Mouse (Mus musculus): ENCODE data around the gene Adssl1.

Gene Adssl1

GRCm38 (mm10) chr12:112677943-112678554 lies 58.2 kb downstream of the Adssl1 start:
- DNase-seq (ENCODE audit: low read depth) = no peak

- no peak for DNase-seq (ENCODE audit: low read depth)
Observed at GRCm38 (mm10) chr12:112678555-112679026, 58.7 kb downstream of the Adssl1 start, which contains the start of gene Zbtb42. Zbtb42 (plus strand) TSS chr12:112678828.

GRCm38 (mm10) chr12:112679027-112679996 lies 59.5 kb downstream of the Adssl1 start:
- DNase-seq (ENCODE audit: low read depth) = no peak

- no peak for DNase-seq (ENCODE audit: low read depth)
Observed at GRCm38 (mm10) chr12:112683351-112683750, 63.5 kb downstream of the Adssl1 start.

- DNase-seq (ENCODE audit: low read depth) = no peak
Observed at GRCm38 (mm10) chr12:112688458-112688857, 68.6 kb downstream of the Adssl1 start.

Measured in c-Kit-positive CD71-negative TER-119-negative erythroid progenitor cells, embryonic 14.5 days (primary cell).